Mouse (Mus musculus) kidney, embryonic 14.5 days (tissue): ENCODE measurements around the gene Mlh3. TPM values are rescaled to one million over a fixed set of nuclear protein-coding genes. Genes with fewer than 3 reads are reported as not detected.

ENCODE experiments used
- ATAC-seq: fragments of 200-750 bp; cut with Nextera tagmentation; 2 replicates; pipeline ENCODE4 v1.8.0; 2017; ENCODE audit warnings: moderate number of reproducible peaks, mild to moderate bottlenecking, moderate TSS enrichment, moderate library complexity; ENCODE audit not compliant: low FRiP score, low TSS enrichment
- H3K27ac ChIP-seq: fragments of 300-500 bp; sonication (generic); 2 replicates; pipeline ENCODE4 v1.5.1; 2014; ENCODE audit warnings: low read depth, mild to moderate bottlenecking, low read length, moderate library complexity, mixed read lengths
- H3K27me3 ChIP-seq: fragments of 300-500 bp; sonication (generic); 2 replicates; pipeline ENCODE4 v1.6.1; 2014; ENCODE audit warnings: mild to moderate bottlenecking, low read length; ENCODE audit not compliant: control insufficient read depth, insufficient read depth
- H3K36me3 ChIP-seq: fragments of 300-500 bp; sonication (generic); 2 replicates; pipeline ENCODE4 v1.6.1; 2014; ENCODE audit warnings: low read length, mixed read lengths; ENCODE audit not compliant: control insufficient read depth, insufficient read depth
- H3K4me1 ChIP-seq: fragments of 300-500 bp; sonication (generic); 2 replicates; pipeline ENCODE4 v1.6.1; 2014; ENCODE audit warnings: low read length, mixed read lengths; ENCODE audit not compliant: control insufficient read depth, insufficient read depth
- H3K4me2 ChIP-seq: fragments of 300-500 bp; sonication (generic); replicated peaks from 2 replicates; pipeline ENCODE4 v1.6.1; 2014; ENCODE audit warnings: low read depth, mild to moderate bottlenecking, low read length
- H3K4me3 ChIP-seq: fragments of 300-500 bp; sonication (generic); 2 replicates; pipeline ENCODE4 v1.5.1; 2014; ENCODE audit warnings: mild to moderate bottlenecking, low read length
- H3K9ac ChIP-seq: fragments of 300-500 bp; sonication (generic); 2 replicates; pipeline ENCODE4 v1.6.1; 2014; ENCODE audit warnings: low read depth, mild to moderate bottlenecking, low read length, moderate library complexity
- H3K9me3 ChIP-seq: fragments of 300-500 bp; sonication (generic); 2 replicates; pipeline ENCODE4 v1.6.1; 2016; ENCODE audit warnings: low read length; ENCODE audit not compliant: control insufficient read depth
- WGBS: fragments of 180-500 bp; shearing (Covaris S2); extraction: QIAGEN DNeasy Blood & Tissue Kit; methylation state at CpG from one replicate; pipeline ENCODE4 v1.1.7; 2014; 5-methylcytosine and 5-hydroxymethylcytosine counted together
- polyA plus RNA-seq: library from polyadenylated mRNA; unstranded; fragments of >200 nt; fragmentation: Nextera tagmentation; extraction: Ambion mirVana; gene quantifications from 2 replicates; pipeline ENCODE4 v1.2.1, GENCODE M21; 2014

The Mlh3 gene
- polyA plus RNA-seq, 1 experiment from 2014 or later, result 10.8 TPM

DNA sequence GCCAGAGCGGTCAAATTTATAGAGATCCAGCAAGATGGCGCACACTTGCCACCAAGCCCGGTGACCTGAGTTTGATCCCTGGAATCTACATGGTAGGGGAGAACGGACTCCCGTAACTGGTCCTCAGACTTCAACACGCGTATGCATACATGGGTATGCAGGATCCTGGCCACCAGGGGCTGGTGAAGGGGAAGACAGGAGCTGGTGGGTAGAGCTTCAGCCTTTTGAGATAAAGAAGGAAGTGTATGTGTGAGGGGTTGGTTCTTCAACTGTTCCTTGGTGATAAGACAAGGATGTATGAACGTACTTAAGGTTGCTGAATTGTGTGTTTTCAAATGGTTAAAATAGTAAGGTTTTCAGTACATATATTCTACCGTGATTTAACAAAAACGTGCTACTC is 8.5 kb upstream of the Mlh3 start:
- Histone ChIP-seq H3K36me3 (no peaks in the 10 kb centered on the region; the same call in 1 of the 2 replicates), H3K4me3 (no peak overlapping the region), H3K9me3 (no peaks in the 10 kb centered on the region), H3K27me3 (no peaks in the 10 kb centered on the region), H3K4me1 (0 out of 2 replicates have a peak, but pooled peaks cover 1% of the 10 kb centered on the region), H3K9ac (no peak overlapping the region), H3K27ac (no peak overlapping the region), H3K4me2 (no peak overlapping the region)
- 95% methylated on average over 10 of the region's 10 CpGs for WGBS
- ATAC-seq, result no peak

- WGBS, result 50% methylated on average over 5 of the region's 5 CpGs
- Histone ChIP-seq H3K4me3 (no peak overlapping the region), H3K27ac (no peak overlapping the region), H3K36me3 (no peaks in the 10 kb centered on the region; the same call in 1 of the 2 replicates), H3K9me3 (no peaks in the 10 kb centered on the region), H3K27me3 (no peaks in the 10 kb centered on the region), H3K4me2 (no peak overlapping the region), H3K9ac (no peak overlapping the region), H3K4me1 (peaks cover 9% of the 10 kb centered on the region; the same call in 1 of the 2 replicates)
- no peak for ATAC-seq
Measured at GRCm38 (mm10) chr12:85276273-85276672, 5.9 kb upstream of the Mlh3 start.

DNA sequence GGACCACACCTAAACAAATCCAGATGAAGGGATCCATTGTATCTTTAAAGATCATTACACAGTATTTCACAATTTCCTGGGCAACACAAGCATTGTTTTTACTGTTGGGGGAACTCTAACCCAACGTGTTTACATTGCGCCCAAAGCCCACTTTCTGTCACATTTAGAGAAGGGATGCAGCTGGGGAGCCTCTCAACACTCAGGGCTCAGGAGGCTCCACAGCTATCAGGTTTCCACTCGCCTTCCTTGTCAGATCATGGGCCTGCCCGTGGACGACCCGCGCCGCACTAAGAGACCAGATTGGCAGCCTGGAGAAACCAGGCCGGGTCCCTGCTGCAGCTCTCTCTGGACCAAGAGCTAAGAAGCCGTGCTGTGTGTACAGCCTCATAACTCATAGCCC is 3.1 kb upstream of the Mlh3 start:
- no peaks in the 10 kb centered on the region for H3K27me3 ChIP-seq
- no peak overlapping the region for H3K4me3 ChIP-seq
- WGBS, result 22% methylated on average over 10 of the region's 10 CpGs
- ATAC-seq, result peak; percentile 88
- H3K4me2 ChIP-seq, result no peak overlapping the region
- no peak overlapping the region for H3K9ac ChIP-seq
- no peaks in the 10 kb centered on the region for H3K9me3 ChIP-seq
- H3K4me1 ChIP-seq, result peaks cover 9% of the 10 kb centered on the region
- no peaks in the 10 kb centered on the region; the same call in 1 of the 2 replicates for H3K36me3 ChIP-seq
- H3K27ac ChIP-seq, result peak overlapping the region; percentile 60

DNA sequence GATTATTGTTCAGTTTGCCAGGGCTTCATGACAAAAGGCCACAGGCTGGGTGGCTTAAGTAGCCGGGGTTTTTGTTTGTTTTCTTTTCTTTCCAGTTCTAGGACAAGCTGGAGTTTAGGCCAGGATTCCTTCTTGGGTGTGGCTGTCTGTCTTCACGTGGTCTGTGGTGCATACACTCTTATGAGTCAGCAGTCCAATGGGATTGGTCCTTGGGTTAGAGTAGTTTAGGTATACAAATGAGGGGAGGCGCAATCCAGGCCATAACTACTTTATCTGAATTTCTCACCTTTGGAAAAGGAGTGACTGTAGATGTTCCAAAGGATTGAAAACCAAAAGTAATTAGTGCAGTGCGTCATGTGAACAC is 1.4 kb upstream of the Mlh3 start:
- H3K27ac ChIP-seq, result no peak overlapping the region
- H3K9ac ChIP-seq, result no peak overlapping the region
- no peaks in the 10 kb centered on the region for H3K27me3 ChIP-seq
- WGBS, result 57% methylated on average over 4 of the region's 4 CpGs
- H3K4me1 ChIP-seq, result peaks cover 9% of the 10 kb centered on the region
- no peaks in the 10 kb centered on the region; the same call in 1 of the 2 replicates for H3K36me3 ChIP-seq
- no peaks in the 10 kb centered on the region for H3K9me3 ChIP-seq
- H3K4me2 ChIP-seq, result no peak overlapping the region
- ATAC-seq, result no peak
- no peak overlapping the region for H3K4me3 ChIP-seq

GRCm38 (mm10) chr12:85271132-85271842 is 888 bp upstream of the Mlh3 start:
- Histone ChIP-seq H3K4me3 (no peak overlapping the region), H3K27me3 (no peaks in the 10 kb centered on the region), H3K27ac (no peak overlapping the region), H3K4me2 (no peak overlapping the region), H3K4me1 (peaks cover 9% of the 10 kb centered on the region), H3K9me3 (no peaks in the 10 kb centered on the region), H3K36me3 (no peaks in the 10 kb centered on the region; the same call in 1 of the 2 replicates), H3K9ac (no peak overlapping the region)
- WGBS, result 77% methylated on average over 7 of the region's 7 CpGs
- ATAC-seq, result no peak

DNA sequence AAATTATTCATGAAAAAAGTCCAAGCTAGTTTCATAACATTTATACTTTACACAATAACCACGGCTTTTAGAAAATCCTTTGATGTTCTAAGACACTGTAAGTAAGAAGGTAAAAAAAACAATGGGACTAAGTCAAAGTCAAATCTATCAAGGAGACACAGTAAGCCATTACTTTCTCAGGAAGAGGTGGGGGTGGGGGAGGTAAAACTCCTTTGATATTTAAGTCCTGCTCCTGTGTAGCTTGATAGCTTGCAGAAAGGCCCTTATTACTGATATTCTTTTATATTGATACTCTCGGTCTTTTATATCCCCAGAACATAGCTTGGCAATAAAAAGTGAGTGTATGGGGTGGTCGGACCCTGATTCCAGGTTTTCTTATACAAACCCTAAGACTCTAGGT is 578 bp downstream of the Mlh3 start:
- Histone ChIP-seq H3K4me2 (peak overlapping the region; percentile 61), H3K9me3 (no peaks in the 10 kb centered on the region), H3K36me3 (no peaks in the 10 kb centered on the region; the same call in 1 of the 2 replicates), H3K4me3 (peak overlapping the region; percentile 57), H3K4me1 (peaks cover 12% of the 10 kb centered on the region), H3K9ac (peak overlapping the region; percentile 65), H3K27ac (peak overlapping the region; percentile 81), H3K27me3 (no peaks in the 10 kb centered on the region)
- ATAC-seq, result no peak
- 46% methylated on average over 3 of the region's 3 CpGs for WGBS

DNA sequence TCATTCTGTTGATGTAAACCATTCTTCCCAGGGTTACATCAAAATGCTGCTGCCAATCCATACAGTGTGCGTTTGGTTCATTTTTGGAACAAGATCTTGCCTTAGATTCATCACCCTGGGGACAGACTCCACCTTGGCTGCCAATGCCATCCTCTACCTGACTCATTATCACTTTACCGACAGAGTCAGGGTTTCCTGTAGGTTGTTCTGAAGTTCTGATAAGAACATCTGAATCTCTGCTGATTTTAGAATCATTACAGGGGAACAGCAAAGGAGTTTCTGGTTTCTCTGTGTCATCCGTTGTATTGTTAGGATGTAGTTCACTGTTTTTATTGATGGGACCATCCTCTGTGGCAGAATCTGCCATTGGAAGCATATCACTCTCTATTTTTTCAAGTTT is 4.2 kb downstream of the Mlh3 start:
- no peak overlapping the region for H3K9ac ChIP-seq
- peaks cover 12% of the 10 kb centered on the region for H3K4me1 ChIP-seq
- H3K27me3 ChIP-seq, result no peaks in the 10 kb centered on the region
- H3K36me3 ChIP-seq, result no peaks in the 10 kb centered on the region
- no peak overlapping the region for H3K4me2 ChIP-seq
- no peak overlapping the region for H3K27ac ChIP-seq
- H3K9me3 ChIP-seq, result no peaks in the 10 kb centered on the region
- 85% methylated on average over 3 of the region's 3 CpGs for WGBS
- no peak overlapping the region for H3K4me3 ChIP-seq
- ATAC-seq, result no peak

DNA sequence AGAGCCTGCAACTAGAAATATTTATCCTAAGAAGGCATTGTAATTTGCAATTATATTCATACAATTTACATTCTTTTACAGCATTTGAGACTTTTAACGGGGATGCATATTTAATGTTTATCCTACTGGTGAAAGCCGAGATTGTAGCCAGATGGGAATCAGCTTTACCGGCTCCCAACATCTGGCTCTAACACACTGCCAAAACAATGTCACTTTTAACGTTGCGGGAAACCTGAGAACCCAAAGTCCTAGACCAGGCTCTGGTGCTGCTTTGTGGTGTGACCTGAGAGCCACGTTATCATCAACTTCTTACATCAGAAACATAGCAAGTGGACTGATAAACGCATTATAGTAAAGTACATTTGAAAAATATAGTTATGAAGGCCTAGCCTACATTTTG is 5.5 kb downstream of the Mlh3 start:
- H3K4me2 ChIP-seq, result no peak overlapping the region

GRCm38 (mm10) chr12:85264531-85264930 is 5.9 kb downstream of the Mlh3 start:
- peaks cover 12% of the 10 kb centered on the region; the same call in 1 of the 2 replicates for H3K4me1 ChIP-seq
- H3K36me3 ChIP-seq, result no peaks in the 10 kb centered on the region
- H3K9ac ChIP-seq, result no peak overlapping the region
- no peak overlapping the region for H3K4me2 ChIP-seq
- H3K27me3 ChIP-seq, result no peaks in the 10 kb centered on the region
- peak overlapping the region; percentile 47; the same call in 1 of the 2 replicates for H3K27ac ChIP-seq
- ATAC-seq, result no peak
- H3K9me3 ChIP-seq, result no peaks in the 10 kb centered on the region
- no peak overlapping the region for H3K4me3 ChIP-seq
- WGBS, result 49% methylated on average over 8 of the region's 8 CpGs

More for the DNA sequence above, 5.5 kb downstream of the Mlh3 start:
- Histone ChIP-seq H3K27me3 (no peaks in the 10 kb centered on the region), H3K4me3 (no peak overlapping the region), H3K36me3 (no peaks in the 10 kb centered on the region), H3K4me1 (peaks cover 12% of the 10 kb centered on the region), H3K9me3 (no peaks in the 10 kb centered on the region), H3K9ac (no peak overlapping the region), H3K27ac (no peak overlapping the region)
- 17% methylated on average over 7 of the region's 7 CpGs for WGBS
- peak; percentile 71; the same call in 1 of the 2 replicates for ATAC-seq
